ENCODE assay signal across 15 mouse cellular contexts in genomic region chr14:122485635-122486181, GRCm38 (mm10). TPM values are rescaled to one million over a fixed set of nuclear protein-coding genes. Genes with fewer than 3 reads are reported as not detected.
A peak's percentile ranks its signal among the peaks of the same experiment; 100 is the strongest.
DNase-seq lines count a peak whose midpoint lies in the region; ATAC-seq and TF ChIP-seq lines count a peak whose summit lies in the region.
"Had no signal": no experiment of that assay in that cellular context is flagged by ENCODE, and none has a peak within 500 bp of the region (broad histone marks: within the 10 kb centered on the region; RNA-seq: fewer than 3 reads in every experiment).

No protein-coding gene starts in this region.

- no peak overlapping the region for H3K27ac ChIP-seq in embryonic facial prominence, embryonic 11.5 days (replicated peaks; ENCODE audit: low read depth, low read length)
- H3K27ac ChIP-seq in hindbrain, embryonic 15.5 days (replicated peaks) = peak overlapping the region; percentile 64
- H3K27ac ChIP-seq in midbrain, embryonic 16.5 days (ENCODE audit: low read length) = peak overlapping the region; percentile 54
- H3K27ac ChIP-seq in stomach, postnatal 0 days (replicated peaks) = no peak overlapping the region
- H3K27ac ChIP-seq in heart, adult 2 months = no peak overlapping the region
- H3K27ac ChIP-seq: kidney, embryonic 15.5 days had no signal

- no peak for ATAC-seq in embryonic facial prominence, embryonic 11.5 days (replicated peaks; ENCODE audit: insufficient number of reproducible peaks, low FRiP score, low TSS enrichment, low read depth)
- ATAC-seq in hindbrain, embryonic 15.5 days (ENCODE audit: low FRiP score, low read depth) = no peak
- no peak for ATAC-seq in midbrain, embryonic 16.5 days
- no peak for ATAC-seq in stomach, postnatal 0 days (ENCODE audit: low FRiP score, low TSS enrichment)

- no peak for TF ChIP-seq CTCF in stomach, postnatal 0 days (IDR thresholded peaks at IDR 0.05; ENCODE audit: low read depth)
- no peak for TF ChIP-seq CTCF in heart, adult 2 months (IDR thresholded peaks at IDR 0.05)

- no peak for TF ChIP-seq POLR2A in heart, adult 2 months (IDR thresholded peaks at IDR 0.05; ENCODE audit: insufficient read depth, low read depth, low read length)

- intact Hi-C loops in heart, adult 2 months (cut with DNase I) = no loop called here

- no peak overlapping the region for H3K9ac ChIP-seq in embryonic facial prominence, embryonic 11.5 days (replicated peaks; ENCODE audit: low read length)
- H3K9ac ChIP-seq in hindbrain, embryonic 15.5 days = peak overlapping the region; percentile 27; the same call in 1 of the 2 replicates
- H3K9ac ChIP-seq in midbrain, embryonic 16.5 days (ENCODE audit: low read depth, low read length) = no peak overlapping the region
- no peak overlapping the region for H3K9ac ChIP-seq in stomach, postnatal 0 days (ENCODE audit: low read length)
- no peak overlapping the region for H3K9ac ChIP-seq in heart, adult 2 months (ENCODE audit: low read depth, low read length)
- H3K9ac ChIP-seq: kidney, embryonic 15.5 days had no signal

- H3K9me3 ChIP-seq in embryonic facial prominence, embryonic 11.5 days (replicated peaks; ENCODE audit: control insufficient read depth, low read length) = no peaks in the 10 kb centered on the region
- H3K9me3 ChIP-seq in hindbrain, embryonic 15.5 days = no peaks in the 10 kb centered on the region
- H3K9me3 ChIP-seq in midbrain, embryonic 16.5 days (replicated peaks; ENCODE audit: control insufficient read depth, low read length, poor library complexity, severe bottlenecking) = no peaks in the 10 kb centered on the region
- no peaks in the 10 kb centered on the region for H3K9me3 ChIP-seq in stomach, postnatal 0 days (ENCODE audit: control insufficient read depth, low read length)
- H3K9me3 ChIP-seq: kidney, embryonic 15.5 days had no signal

- no peak for TF ChIP-seq EP300 in stomach, postnatal 0 days (optimal IDR thresholded peaks at IDR 0.05)
- no peak for TF ChIP-seq EP300 in heart, adult 2 months (IDR thresholded peaks at IDR 0.05; ENCODE audit: insufficient read depth, low read depth, low read length)

- H3K79me2 ChIP-seq in heart, adult 2 months (replicated peaks; ENCODE audit: control insufficient read depth, insufficient read depth, low read length) = no peaks in the 10 kb centered on the region

- H3K27me3 ChIP-seq in embryonic facial prominence, embryonic 11.5 days (ENCODE audit: control insufficient read depth, insufficient read depth, low read length) = peaks cover 50% of the 10 kb centered on the region
- peaks cover 46% of the 10 kb centered on the region for H3K27me3 ChIP-seq in hindbrain, embryonic 15.5 days
- peaks cover 40% of the 10 kb centered on the region for H3K27me3 ChIP-seq in midbrain, embryonic 16.5 days (ENCODE audit: control insufficient read depth, insufficient read depth, low read depth, low read length)
- peaks cover 22% of the 10 kb centered on the region for H3K27me3 ChIP-seq in stomach, postnatal 0 days (ENCODE audit: control insufficient read depth, insufficient read depth, low read length)
- peaks cover 27% of the 10 kb centered on the region for H3K27me3 ChIP-seq in heart, adult 2 months (ENCODE audit: control insufficient read depth, insufficient read depth, low read length)

- peak; percentile 45 for DNase-seq in cerebellum, adult 9-11 months
- DNase-seq in embryonic facial prominence, embryonic 11.5 days (ENCODE audit: low spot score) = peak; percentile 33
- no peak for DNase-seq in stomach, postnatal 0 days (ENCODE audit: low spot score)
- no peak for DNase-seq in testis, postnatal 10 days (ENCODE audit: low spot score)
- DNase-seq in gastrocnemius, adult 8-10 months (ENCODE audit: low spot score in 2 of 2) = no peak
- no peak for DNase-seq in heart, adult 2 months
- DNase-seq: thymus, postnatal 4 days had no signal

- 1% methylated on average over 12 of the region's 12 CpGs for WGBS in embryonic facial prominence, embryonic 11.5 days
- 6% methylated on average over 12 of the region's 12 CpGs for WGBS in hindbrain, embryonic 15.5 days
- WGBS in midbrain, embryonic 16.5 days = 10% methylated on average over 12 of the region's 12 CpGs
- 4% methylated on average over 12 of the region's 12 CpGs for WGBS in stomach, postnatal 0 days
- WGBS in heart, adult 2 months = 9% methylated on average over 12 of the region's 12 CpGs

- no peak overlapping the region for H3K4me2 ChIP-seq in embryonic facial prominence, embryonic 11.5 days (ENCODE audit: low read depth, low read length)
- peak overlapping the region; percentile 48 for H3K4me2 ChIP-seq in hindbrain, embryonic 15.5 days
- peak overlapping the region; percentile 56 for H3K4me2 ChIP-seq in midbrain, embryonic 16.5 days (ENCODE audit: low read length)
- no peak overlapping the region for H3K4me2 ChIP-seq in stomach, postnatal 0 days (replicated peaks; ENCODE audit: low read depth)
- H3K4me2 ChIP-seq: kidney, embryonic 15.5 days had no signal

- peaks cover 2% of the 10 kb centered on the region for H3K4me1 ChIP-seq in embryonic facial prominence, embryonic 11.5 days (ENCODE audit: control insufficient read depth, insufficient read depth, low read length)
- 0 out of 2 replicates have a peak, but pooled peaks cover 3% of the 10 kb centered on the region for H3K4me1 ChIP-seq in hindbrain, embryonic 15.5 days (replicated peaks)
- H3K4me1 ChIP-seq in midbrain, embryonic 16.5 days (ENCODE audit: control insufficient read depth, insufficient read depth, low read length) = peaks cover 2% of the 10 kb centered on the region; the same call in 1 of the 2 replicates
- H3K4me1 ChIP-seq in stomach, postnatal 0 days (replicated peaks; ENCODE audit: control insufficient read depth, insufficient read depth) = no peaks in the 10 kb centered on the region
- H3K4me1 ChIP-seq in heart, adult 2 months (ENCODE audit: control insufficient read depth, insufficient read depth, low read length) = peaks cover 2% of the 10 kb centered on the region; the same call in 1 of the 2 replicates

- no peak overlapping the region for H3K4me3 ChIP-seq in embryonic facial prominence, embryonic 11.5 days (ENCODE audit: low read depth, low read length)
- H3K4me3 ChIP-seq in hindbrain, embryonic 15.5 days = peak overlapping the region; percentile 20
- no peak overlapping the region; the same call in 1 of the 2 replicates for H3K4me3 ChIP-seq in midbrain, embryonic 16.5 days (ENCODE audit: low read depth, low read length)
- H3K4me3 ChIP-seq in stomach, postnatal 0 days (ENCODE audit: low read depth, low read length) = no peak overlapping the region
- no peak overlapping the region for H3K4me3 ChIP-seq in heart, adult 2 months
- H3K4me3 ChIP-seq: kidney, embryonic 15.5 days had no signal

- H3K36me3 ChIP-seq in embryonic facial prominence, embryonic 11.5 days (replicated peaks; ENCODE audit: control insufficient read depth, insufficient read depth, low read depth, low read length) = no peaks in the 10 kb centered on the region
- no peaks in the 10 kb centered on the region for H3K36me3 ChIP-seq in hindbrain, embryonic 15.5 days
- H3K36me3 ChIP-seq in midbrain, embryonic 16.5 days (ENCODE audit: control insufficient read depth, insufficient read depth, low read length) = no peaks in the 10 kb centered on the region
- no peaks in the 10 kb centered on the region for H3K36me3 ChIP-seq in stomach, postnatal 0 days (ENCODE audit: control insufficient read depth, insufficient read depth, low read length)
- no peaks in the 10 kb centered on the region for H3K36me3 ChIP-seq in heart, adult 2 months (ENCODE audit: control insufficient read depth, insufficient read depth, low read length)
- H3K36me3 ChIP-seq: G1E; kidney, embryonic 15.5 days had no signal

RNA-seq across cellular contexts. Expression of gene Gm10837, which starts 4.7 kb away (rescaled TPM):
- polyA plus RNA-seq in embryonic facial prominence, embryonic 11.5 days (2014; fragmentation: Nextera tagmentation; extraction: Ambion mirVana) = not detected in 2 replicates
- 0.50 and 0.64 TPM in 2 replicates for polyA plus RNA-seq in hindbrain, embryonic 15.5 days (2015; fragmentation: Nextera tagmentation; extraction: Ambion mirVana)
- 0.19 and 0.93 TPM in 2 replicates for polyA plus RNA-seq in midbrain, embryonic 16.5 days (2015; fragmentation: Nextera tagmentation; extraction: Ambion mirVana)
- polyA plus RNA-seq in stomach, postnatal 0 days (2015; fragmentation: Nextera tagmentation; extraction: Ambion mirVana) = not detected in 2 replicates
- total RNA-seq in gastrocnemius, adult 8-10 months (2022) = not detected
- total RNA-seq in heart, adult 2 months (2021) = not detected
- polyA plus RNA-seq in heart, adult 2 months (2012; rRNA removed) = not detected in 2 replicates
- total RNA-seq: adrenal gland, adult 18-20 months; heart, adult 8-10 months; liver, adult 2 months had no signal
- polyA plus RNA-seq: G1E; kidney, embryonic 15.5 days; liver, adult 2 months; small intestine, adult 2 months had no signal

RNA-seq across cellular contexts. Expression of gene Zic2, which starts 10.5 kb away (rescaled TPM):
- 2.1 and 2.3 TPM in 2 replicates for polyA plus RNA-seq in embryonic facial prominence, embryonic 11.5 days (2014; fragmentation: Nextera tagmentation; extraction: Ambion mirVana)
- polyA plus RNA-seq in hindbrain, embryonic 15.5 days (2015; fragmentation: Nextera tagmentation; extraction: Ambion mirVana) = 11.6 and 12.9 TPM in 2 replicates
- 6.3 and 15.2 TPM in 2 replicates for polyA plus RNA-seq in midbrain, embryonic 16.5 days (2015; fragmentation: Nextera tagmentation; extraction: Ambion mirVana)
- not detected in 2 replicates for polyA plus RNA-seq in stomach, postnatal 0 days (2015; fragmentation: Nextera tagmentation; extraction: Ambion mirVana)
- not detected for total RNA-seq in gastrocnemius, adult 8-10 months (2022)
- total RNA-seq in heart, adult 2 months (2021) = not detected
- polyA plus RNA-seq in heart, adult 2 months (2012; rRNA removed) = 0.31 TPM in 1 of 2 replicates, not detected in the other
- total RNA-seq: adrenal gland, adult 18-20 months; liver, adult 2 months had no signal
- polyA plus RNA-seq: G1E; kidney, embryonic 15.5 days; liver, adult 2 months; small intestine, adult 2 months had no signal

RNA-seq across cellular contexts. Expression of gene Zic5, which starts 20.2 kb away (rescaled TPM):
- polyA plus RNA-seq in embryonic facial prominence, embryonic 11.5 days (2014; fragmentation: Nextera tagmentation; extraction: Ambion mirVana) = 4.1 and 5.0 TPM in 2 replicates
- polyA plus RNA-seq in hindbrain, embryonic 15.5 days (2015; fragmentation: Nextera tagmentation; extraction: Ambion mirVana) = 13.8 and 17.9 TPM in 2 replicates
- 9.5 and 29.0 TPM in 2 replicates for polyA plus RNA-seq in midbrain, embryonic 16.5 days (2015; fragmentation: Nextera tagmentation; extraction: Ambion mirVana)
- not detected in 2 replicates for polyA plus RNA-seq in stomach, postnatal 0 days (2015; fragmentation: Nextera tagmentation; extraction: Ambion mirVana)
- not detected for total RNA-seq in gastrocnemius, adult 8-10 months (2022)
- total RNA-seq in heart, adult 2 months (2021) = not detected
- polyA plus RNA-seq in heart, adult 2 months (2012; rRNA removed) = not detected in 2 replicates
- total RNA-seq: adrenal gland, adult 18-20 months; heart, adult 8-10 months; liver, adult 2 months had no signal
- polyA plus RNA-seq: G1E; liver, adult 2 months; small intestine, adult 2 months had no signal

RNA-seq across cellular contexts. Expression of gene Gm5089, which starts 34.8 kb away (rescaled TPM):
- not detected in 2 replicates for polyA plus RNA-seq in embryonic facial prominence, embryonic 11.5 days (2014; fragmentation: Nextera tagmentation; extraction: Ambion mirVana)
- 2.4 and 2.7 TPM in 2 replicates for polyA plus RNA-seq in hindbrain, embryonic 15.5 days (2015; fragmentation: Nextera tagmentation; extraction: Ambion mirVana)
- 0.82 and 1.4 TPM in 2 replicates for polyA plus RNA-seq in midbrain, embryonic 16.5 days (2015; fragmentation: Nextera tagmentation; extraction: Ambion mirVana)
- not detected in 2 replicates for polyA plus RNA-seq in stomach, postnatal 0 days (2015; fragmentation: Nextera tagmentation; extraction: Ambion mirVana)
- total RNA-seq in gastrocnemius, adult 8-10 months (2022) = not detected
- not detected for total RNA-seq in heart, adult 2 months (2021)
- not detected in 2 replicates for polyA plus RNA-seq in heart, adult 2 months (2012; rRNA removed)
- total RNA-seq: adrenal gland, adult 18-20 months; heart, adult 8-10 months; liver, adult 2 months had no signal
- polyA plus RNA-seq: G1E; liver, adult 2 months; small intestine, adult 2 months had no signal

RNA-seq across cellular contexts. Expression of gene Pcca, which starts 48.4 kb away (rescaled TPM):
- 35.3 and 37.4 TPM in 2 replicates for polyA plus RNA-seq in embryonic facial prominence, embryonic 11.5 days (2014; fragmentation: Nextera tagmentation; extraction: Ambion mirVana)
- polyA plus RNA-seq in hindbrain, embryonic 15.5 days (2015; fragmentation: Nextera tagmentation; extraction: Ambion mirVana) = 29.0 and 30.2 TPM in 2 replicates
- polyA plus RNA-seq in midbrain, embryonic 16.5 days (2015; fragmentation: Nextera tagmentation; extraction: Ambion mirVana) = 25.9 and 38.5 TPM in 2 replicates
- polyA plus RNA-seq in stomach, postnatal 0 days (2015; fragmentation: Nextera tagmentation; extraction: Ambion mirVana) = 8.2 and 9.2 TPM in 2 replicates
- 10 to 100 TPM; 39.4 to 45.6 (median 43.6) TPM for total RNA-seq in gastrocnemius, adult 8-10 months (2022)
- total RNA-seq in heart, adult 2 months (2021) = 100 to 1,000 TPM in 1 of 2 experiments, 10 to 100 TPM in 1; 86.0 to 102 TPM
- polyA plus RNA-seq in heart, adult 2 months (2012; rRNA removed) = 38.6 and 68.0 TPM in 2 replicates

Comparison
In these comparisons a context has a peak if more than half of its experiments do, and no peak if none do; other contexts are left out.
1. DNase-seq: peak in cerebellum, adult 9-11 months (single experiment) and embryonic facial prominence, embryonic 11.5 days (single experiment); none in stomach, postnatal 0 days (single experiment), testis, postnatal 10 days (single experiment), gastrocnemius, adult 8-10 months (0 of 2) and heart, adult 2 months (0 of 2).
2. H3K27ac ChIP-seq: peak in hindbrain, embryonic 15.5 days (single experiment) and midbrain, embryonic 16.5 days (single experiment); none in embryonic facial prominence, embryonic 11.5 days (single experiment), stomach, postnatal 0 days (single experiment) and heart, adult 2 months (single experiment).
3. H3K4me2 ChIP-seq: peak in hindbrain, embryonic 15.5 days (single experiment) and midbrain, embryonic 16.5 days (single experiment); none in embryonic facial prominence, embryonic 11.5 days (single experiment) and stomach, postnatal 0 days (single experiment).